Comparison of ENCODE assay signal across 8 mouse cellular contexts in genomic region chr9:106819201-106819600, GRCm38 (mm10). TPM values are rescaled to one million over a fixed set of nuclear protein-coding genes. Genes with fewer than 3 reads are reported as not detected.
A peak's percentile ranks its signal among the peaks of the same experiment; 100 is the strongest.
DNase-seq lines count a peak whose midpoint lies in the region; ATAC-seq lines count a peak whose summit lies in the region.

No protein-coding gene starts in this region.

- no peak for ATAC-seq in erythroblast, adult 5-6 weeks (replicated peaks; ENCODE audit: low FRiP score, poor library complexity, severe bottlenecking)

- intact Hi-C loops in left cerebral cortex, postnatal 25 days (cut with DNase I), result loop anchor here (10.0 kb wide), 1 partner anchor 214 kb away; no protein-coding TSS in a partner anchor

- peak; percentile 10 to 16 for DNase-seq in cerebellum, adult 18-20 months
- DNase-seq in cerebellum, adult 8-10 months, result no peak
- DNase-seq in left cerebral cortex, postnatal 25 days (ENCODE audit: low spot score in 2 of 2), result peak; percentile 9 to 24
- DNase-seq in left cerebral cortex, adult 11 months (ENCODE audit: low spot score), result no peak
- peak; percentile 6 for DNase-seq in T-cell, adult 2 months (ENCODE audit: low spot score)
- peak; percentile 5 to 22 for DNase-seq in layer of hippocampus, postnatal 14 days (ENCODE audit: low spot score in 2 of 2)
- DNase-seq in ovary, postnatal 10 days (ENCODE audit: low spot score), result no peak

RNA-seq across cellular contexts. Expression of gene Dcaf1, which starts 2.5 kb away (rescaled TPM):
- 10 to 100 TPM; 27.2 to 39.0 TPM for total RNA-seq in left cerebral cortex, postnatal 25 days (2021)
- total RNA-seq in layer of hippocampus, postnatal 14 days (2021), result 10 to 100 TPM; 20.8 to 27.4 TPM
- total RNA-seq in erythroblast, adult 5-6 weeks (2015; ENCODE audit: low replicate concordance), result 4.8 and 27.9 TPM in 2 replicates
- 16.5 and 19.1 TPM in 2 replicates for total RNA-seq in erythroblast, adult 5-6 weeks (2017; ENCODE audit: low replicate concordance)

RNA-seq across cellular contexts. Expression of gene Rad54l2, which starts 30.2 kb away (rescaled TPM):
- total RNA-seq in left cerebral cortex, postnatal 25 days (2021), result 10 to 100 TPM; 16.5 to 17.1 TPM
- total RNA-seq in layer of hippocampus, postnatal 14 days (2021), result 10 to 100 TPM; 18.7 to 20.5 TPM
- total RNA-seq in erythroblast, adult 5-6 weeks (2015; ENCODE audit: low replicate concordance), result 2.1 and 4.4 TPM in 2 replicates
- 2.9 and 3.2 TPM in 2 replicates for total RNA-seq in erythroblast, adult 5-6 weeks (2017; ENCODE audit: low replicate concordance)

Comparison
In these comparisons a context has a peak if more than half of its experiments do, and no peak if none do; other contexts are left out.
1. DNase-seq: peak in cerebellum, adult 18-20 months (2 of 2), left cerebral cortex, postnatal 25 days (2 of 2), T-cell, adult 2 months (single experiment) and layer of hippocampus, postnatal 14 days (2 of 2); none in cerebellum, adult 8-10 months (single experiment), left cerebral cortex, adult 11 months (single experiment) and ovary, postnatal 10 days (single experiment).